Mouse (Mus musculus): ENCODE measurements around the gene Acat2. TPM values are rescaled to one million over a fixed set of nuclear protein-coding genes. Genes with fewer than 3 reads are reported as not detected.
"Not testable (repeated sequence)": the region's sequence is repeated elsewhere in the genome, so short reads cannot be mapped to it uniquely, and the experiment has no call there.

Gene Acat2
- polyA plus RNA-seq, 1 experiment from 2014 or later = 188 TPM

- no peaks in the 10 kb centered on the region for H3K9me3 ChIP-seq (ENCODE audit: control insufficient read depth, low read length)
- 93% methylated on average over 5 of the region's 5 CpGs for WGBS
- H3K9ac ChIP-seq (replicated peaks; ENCODE audit: low read depth, low read length) = no peak overlapping the region
- no peak overlapping the region for H3K27ac ChIP-seq (ENCODE audit: low read depth, low read length)
- ATAC-seq (ENCODE audit: low read depth) = no peak
- H3K4me1 ChIP-seq (ENCODE audit: control insufficient read depth, insufficient read depth, low read length) = no peaks in the 10 kb centered on the region; the same call in 1 of the 2 replicates
- H3K27me3 ChIP-seq (ENCODE audit: control insufficient read depth, insufficient read depth, low read length) = no peaks in the 10 kb centered on the region
- H3K4me3 ChIP-seq (ENCODE audit: low read depth, low read length) = no peak overlapping the region
- no peaks in the 10 kb centered on the region for H3K36me3 ChIP-seq (ENCODE audit: control insufficient read depth, insufficient read depth, low read length)
- H3K4me2 ChIP-seq (ENCODE audit: low read depth, low read length) = no peak overlapping the region
Observed at GRCm38 (mm10) chr17:12997890-12998289, 37.3 kb upstream of the Acat2 start.

- no peak for ATAC-seq (ENCODE audit: low read depth)
- Histone ChIP-seq H3K36me3 (ENCODE audit: control insufficient read depth, insufficient read depth, low read length) (no peaks in the 10 kb centered on the region), H3K9me3 (ENCODE audit: control insufficient read depth, low read length) (no peaks in the 10 kb centered on the region), H3K27ac (ENCODE audit: low read depth, low read length) (no peak overlapping the region), H3K9ac (replicated peaks; ENCODE audit: low read depth, low read length) (no peak overlapping the region), H3K4me2 (ENCODE audit: low read depth, low read length) (no peak overlapping the region), H3K27me3 (ENCODE audit: control insufficient read depth, insufficient read depth, low read length) (no peaks in the 10 kb centered on the region), H3K4me3 (ENCODE audit: low read depth, low read length) (no peak overlapping the region), H3K4me1 (ENCODE audit: control insufficient read depth, insufficient read depth, low read length) (no peaks in the 10 kb centered on the region; the same call in 1 of the 2 replicates)
- WGBS = 25% methylated on average over 3 of the region's 3 CpGs
Observed at GRCm38 (mm10) chr17:12996345-12996744, 35.8 kb upstream of the Acat2 start.

DNA sequence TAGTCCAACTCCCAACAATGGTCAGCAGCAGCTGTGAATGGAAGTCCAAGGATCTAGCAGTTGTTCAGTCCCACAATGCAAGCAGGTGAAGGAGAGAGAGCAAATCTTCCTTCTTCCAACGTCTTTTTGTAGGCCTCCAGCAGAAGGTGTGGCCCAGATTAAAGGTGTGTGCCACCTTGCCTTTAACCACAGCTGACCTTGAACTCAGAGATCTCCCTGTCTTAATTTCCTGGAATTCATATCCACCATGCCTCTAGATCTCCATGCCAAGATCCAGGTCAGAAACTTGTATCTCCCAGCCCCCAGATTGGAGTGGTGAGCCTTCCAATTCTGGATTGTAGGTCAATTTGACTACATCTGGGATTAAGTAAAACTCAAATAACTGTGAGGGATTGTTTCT is 33.5 kb upstream of the Acat2 start, which contains the start of gene Wtap:
Gene Wtap, minus strand, starts transcription at position 101 of the 400 bp plus-strand sequence.
- Histone ChIP-seq H3K36me3 (ENCODE audit: control insufficient read depth, insufficient read depth, low read length) (no peaks in the 10 kb centered on the region), H3K4me2 (ENCODE audit: low read depth, low read length) (peak within 1 kb of the TSS; percentile 68), H3K9me3 (ENCODE audit: control insufficient read depth, low read length) (no peaks in the 10 kb centered on the region), H3K4me3 (ENCODE audit: low read depth, low read length) (peak within 1 kb of the TSS; percentile 100), H3K27ac (ENCODE audit: low read depth, low read length) (peak within 1 kb of the TSS; percentile 99; the same call in 1 of the 2 replicates), H3K4me1 (ENCODE audit: control insufficient read depth, insufficient read depth, low read length) (peaks cover 10% of the 10 kb centered on the region; the same call in 1 of the 2 replicates), H3K9ac (replicated peaks; ENCODE audit: low read depth, low read length) (peak within 1 kb of the TSS; percentile 99), H3K27me3 (ENCODE audit: control insufficient read depth, insufficient read depth, low read length) (no peaks in the 10 kb centered on the region)
- 85% methylated on average over 1 of the region's 1 CpGs for WGBS
- ATAC-seq (ENCODE audit: low read depth) = no peak

GRCm38 (mm10) chr17:12992470-12992991 is 32.0 kb upstream of the Acat2 start:
- Histone ChIP-seq H3K27ac (ENCODE audit: low read depth, low read length) (peak overlapping the region; percentile 99), H3K36me3 (ENCODE audit: control insufficient read depth, insufficient read depth, low read length) (no peaks in the 10 kb centered on the region), H3K4me1 (ENCODE audit: control insufficient read depth, insufficient read depth, low read length) (peaks cover 10% of the 10 kb centered on the region; the same call in 1 of the 2 replicates), H3K27me3 (ENCODE audit: control insufficient read depth, insufficient read depth, low read length) (no peaks in the 10 kb centered on the region), H3K9me3 (ENCODE audit: control insufficient read depth, low read length) (no peaks in the 10 kb centered on the region), H3K4me3 (ENCODE audit: low read depth, low read length) (peak overlapping the region; percentile 100), H3K4me2 (ENCODE audit: low read depth, low read length) (peak overlapping the region; percentile 68), H3K9ac (replicated peaks; ENCODE audit: low read depth, low read length) (peak overlapping the region; percentile 99)
- peak; percentile 84 for ATAC-seq (ENCODE audit: low read depth)
- WGBS = under 1% methylated on average over 46 of the region's 51 CpGs

- Histone ChIP-seq H3K9ac (replicated peaks; ENCODE audit: low read depth, low read length) (peak overlapping the region; percentile 99), H3K9me3 (ENCODE audit: control insufficient read depth, low read length) (no peaks in the 10 kb centered on the region), H3K27me3 (ENCODE audit: control insufficient read depth, insufficient read depth, low read length) (no peaks in the 10 kb centered on the region), H3K4me2 (ENCODE audit: low read depth, low read length) (peak overlapping the region; percentile 68), H3K36me3 (ENCODE audit: control insufficient read depth, insufficient read depth, low read length) (no peaks in the 10 kb centered on the region), H3K4me1 (ENCODE audit: control insufficient read depth, insufficient read depth, low read length) (peaks cover 10% of the 10 kb centered on the region; the same call in 1 of the 2 replicates), H3K27ac (ENCODE audit: low read depth, low read length) (peak overlapping the region; percentile 99), H3K4me3 (ENCODE audit: low read depth, low read length) (peak overlapping the region; percentile 100)
- under 1% methylated on average over 59 of the region's 84 CpGs for WGBS
- ATAC-seq (ENCODE audit: low read depth) = peak; percentile 91
Observed at GRCm38 (mm10) chr17:12991635-12992358, 31.2 kb upstream of the Acat2 start.

DNA sequence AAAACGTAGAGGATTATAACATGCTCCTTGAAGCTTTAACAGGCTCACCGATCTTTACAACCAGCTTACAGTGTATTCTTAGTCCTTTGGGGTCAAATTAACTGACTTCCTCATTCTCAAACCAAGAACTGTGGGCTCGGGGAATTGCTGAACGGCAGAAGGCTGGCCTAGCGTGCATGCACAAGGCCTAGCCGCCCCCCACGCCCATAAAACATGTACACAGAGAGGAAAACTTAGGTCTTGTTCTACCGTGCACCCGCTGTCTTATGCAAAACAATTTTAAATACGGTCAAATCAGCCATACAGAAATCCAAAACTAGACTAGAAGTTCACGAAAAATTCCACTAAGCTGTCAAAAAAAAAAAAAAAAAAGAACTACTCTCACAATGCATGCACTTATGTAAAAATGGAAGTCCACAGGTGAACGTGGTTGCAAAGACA is 30.7 kb upstream of the Acat2 start:
- WGBS = 2% methylated on average over 12 of the region's 12 CpGs
- H3K9me3 ChIP-seq (ENCODE audit: control insufficient read depth, low read length) = no peaks in the 10 kb centered on the region
- H3K4me1 ChIP-seq (ENCODE audit: control insufficient read depth, insufficient read depth, low read length) = peaks cover 10% of the 10 kb centered on the region; the same call in 1 of the 2 replicates
- peak overlapping the region; percentile 99 for H3K27ac ChIP-seq (ENCODE audit: low read depth, low read length)
- peak overlapping the region; percentile 68 for H3K4me2 ChIP-seq (ENCODE audit: low read depth, low read length)
- no peak for ATAC-seq (ENCODE audit: low read depth)
- peak overlapping the region; percentile 99 for H3K9ac ChIP-seq (replicated peaks; ENCODE audit: low read depth, low read length)
- H3K36me3 ChIP-seq (ENCODE audit: control insufficient read depth, insufficient read depth, low read length) = no peaks in the 10 kb centered on the region
- H3K4me3 ChIP-seq (ENCODE audit: low read depth, low read length) = peak overlapping the region; percentile 100
- no peaks in the 10 kb centered on the region for H3K27me3 ChIP-seq (ENCODE audit: control insufficient read depth, insufficient read depth, low read length)

DNA sequence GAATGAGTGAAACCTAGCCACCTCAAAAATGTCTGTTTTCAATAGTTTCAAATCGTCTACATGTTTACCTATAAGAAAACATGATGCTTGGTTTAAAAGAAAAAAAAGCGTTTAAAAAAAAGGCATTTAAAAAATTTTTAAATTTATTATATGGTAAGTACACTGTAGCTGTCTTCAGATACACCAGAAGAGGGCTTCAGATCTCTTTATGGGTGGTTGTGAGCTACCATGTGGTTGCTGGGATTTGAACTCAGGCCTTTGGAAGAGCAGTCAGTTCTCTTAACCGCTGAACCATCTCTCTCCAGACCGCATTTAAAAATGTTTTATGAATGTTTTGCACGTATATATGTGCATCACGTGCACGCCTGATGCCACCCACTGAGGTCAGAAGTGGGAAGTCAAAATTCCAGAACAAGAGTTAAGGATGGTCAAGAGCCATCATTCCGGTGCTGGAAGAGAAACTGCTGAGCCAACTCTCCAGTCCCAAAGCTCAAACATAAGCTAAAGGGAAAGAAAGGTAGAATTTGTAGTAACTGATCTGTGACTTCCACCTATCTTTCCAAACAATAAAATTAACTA is 30.1 kb upstream of the Acat2 start:
- peak overlapping the region; percentile 68 for H3K4me2 ChIP-seq (ENCODE audit: low read depth, low read length)
- H3K9me3 ChIP-seq (ENCODE audit: control insufficient read depth, low read length) = no peaks in the 10 kb centered on the region
- 53% methylated on average over 8 of the region's 8 CpGs for WGBS
- peak overlapping the region; percentile 99 for H3K9ac ChIP-seq (replicated peaks; ENCODE audit: low read depth, low read length)
- no peaks in the 10 kb centered on the region for H3K36me3 ChIP-seq (ENCODE audit: control insufficient read depth, insufficient read depth, low read length)
- H3K27ac ChIP-seq (ENCODE audit: low read depth, low read length) = peak overlapping the region; percentile 99; the same call in 1 of the 2 replicates
- peaks cover 10% of the 10 kb centered on the region; the same call in 1 of the 2 replicates for H3K4me1 ChIP-seq (ENCODE audit: control insufficient read depth, insufficient read depth, low read length)
- peak overlapping the region; percentile 100 for H3K4me3 ChIP-seq (ENCODE audit: low read depth, low read length)
- no peaks in the 10 kb centered on the region for H3K27me3 ChIP-seq (ENCODE audit: control insufficient read depth, insufficient read depth, low read length)
- no peak for ATAC-seq (ENCODE audit: low read depth)

- H3K4me1 ChIP-seq (ENCODE audit: control insufficient read depth, insufficient read depth, low read length); H3K9me3 ChIP-seq (ENCODE audit: control insufficient read depth, low read length); H3K9ac ChIP-seq (replicated peaks; ENCODE audit: low read depth, low read length); H3K27me3 ChIP-seq (ENCODE audit: control insufficient read depth, insufficient read depth, low read length); H3K4me3 ChIP-seq (ENCODE audit: low read depth, low read length); ATAC-seq (ENCODE audit: low read depth); H3K27ac ChIP-seq (ENCODE audit: low read depth, low read length); H3K4me2 ChIP-seq (ENCODE audit: low read depth, low read length); H3K36me3 ChIP-seq (ENCODE audit: control insufficient read depth, insufficient read depth, low read length): not testable (repeated sequence)
- WGBS = 97% methylated on average over 8 of the region's 8 CpGs
Observed at GRCm38 (mm10) chr17:12988096-12988495, 27.5 kb upstream of the Acat2 start.

- Histone ChIP-seq H3K4me1 (ENCODE audit: control insufficient read depth, insufficient read depth, low read length) (no peaks in the 10 kb centered on the region), H3K36me3 (ENCODE audit: control insufficient read depth, insufficient read depth, low read length) (peaks cover 24% of the 10 kb centered on the region), H3K9me3 (ENCODE audit: control insufficient read depth, low read length) (no peaks in the 10 kb centered on the region), H3K27ac (ENCODE audit: low read depth, low read length) (no peak overlapping the region), H3K27me3 (ENCODE audit: control insufficient read depth, insufficient read depth, low read length) (no peaks in the 10 kb centered on the region), H3K4me2 (ENCODE audit: low read depth, low read length) (no peak overlapping the region), H3K9ac (replicated peaks; ENCODE audit: low read depth, low read length) (no peak overlapping the region), H3K4me3 (ENCODE audit: low read depth, low read length) (no peak overlapping the region)
- WGBS = 89% methylated on average over 2 of the region's 2 CpGs
- no peak for ATAC-seq (ENCODE audit: low read depth)
Observed at GRCm38 (mm10) chr17:12983988-12984387, 23.4 kb upstream of the Acat2 start.
